Mouse (Mus musculus) spleen, postnatal 0 days (tissue): Measurements from ENCODE around the gene Olfr292. TPM values are rescaled to one million over a fixed set of nuclear protein-coding genes. Genes with fewer than 3 reads are reported as not detected.

Experiments used
- polyA plus RNA-seq: library from polyadenylated mRNA; unstranded; fragments of >200 nt; fragmentation: Nextera tagmentation; extraction: Ambion mirVana; gene quantifications from 2 replicates; pipeline ENCODE4 v1.2.1, GENCODE M21; 2015

Olfr292 gene
- not detected in 2 replicates for polyA plus RNA-seq

GRCm38 (mm10) chr7:86688030-86688429 is at the start of gene Olfr292:
Gene Olfr292, plus strand, starts transcription at chr7:86688330.

GRCm38 (mm10) chr7:86648761-86649160 is 39.4 kb upstream of the Olfr292 start, which contains the start of gene Olfr293:
Gene Olfr293, plus strand, starts transcription at chr7:86649061.

Other genes starting within 250 kb of the Olfr292 start
- not detected in 2 replicates for gene Olfr299, start 228.4 kb upstream of the Olfr292 start, polyA plus RNA-seq
- not detected in 2 replicates for gene Olfr298, start 195.8 kb upstream of the Olfr292 start, polyA plus RNA-seq
- gene Olfr297, start 168.4 kb upstream of the Olfr292 start, polyA plus RNA-seq: not detected in 2 replicates
- gene Olfr295, start 104.5 kb upstream of the Olfr292 start, polyA plus RNA-seq: not detected in 2 replicates
- not detected in 2 replicates for gene Olfr294, start 71.7 kb upstream of the Olfr292 start, polyA plus RNA-seq
- gene Olfr293, start 39.3 kb upstream of the Olfr292 start, polyA plus RNA-seq: not detected in 2 replicates
- gene Folh1, start 87.6 kb downstream of the Olfr292 start, polyA plus RNA-seq: 0.13 and 0.18 TPM in 2 replicates
- gene Vmn2r77, start 106.7 kb downstream of the Olfr292 start, polyA plus RNA-seq: not detected in 2 replicates
- not detected in 2 replicates for gene Vmn2r78, start 226.8 kb downstream of the Olfr292 start, polyA plus RNA-seq